Mouse (Mus musculus) heart, postnatal 0 days (tissue): ENCODE measurements around the gene Frmd6. TPM values are rescaled to one million over a fixed set of nuclear protein-coding genes. Genes with fewer than 3 reads are reported as not detected.

ENCODE experiments used
- ATAC-seq: fragments of 200-750 bp; cut with Nextera tagmentation; 2 replicates; pipeline ENCODE4 v1.8.0; 2017; ENCODE audit warnings: low read depth, moderate number of reproducible peaks, moderate library complexity; ENCODE audit not compliant: insufficient read depth
- DNase-seq: peaks from one replicate; pipeline ENCODE4 v3.0.0-alpha.2; 2016; ENCODE audit warnings: low spot score
- H3K27ac ChIP-seq: fragments of 300-500 bp; sonication (generic); 2 replicates; pipeline ENCODE4 v1.5.1; 2014; ENCODE audit warnings: low read depth, mild to moderate bottlenecking
- H3K27me3 ChIP-seq: fragments of 300-500 bp; sonication (generic); 2 replicates; pipeline ENCODE4 v1.6.1; 2014; ENCODE audit warnings: low read length, mixed read lengths; ENCODE audit not compliant: control insufficient read depth, insufficient read depth
- H3K36me3 ChIP-seq: fragments of 300-500 bp; sonication (generic); replicated peaks from 2 replicates; pipeline ENCODE4 v1.6.1; 2014; ENCODE audit warnings: low read length, mixed read lengths; ENCODE audit not compliant: control insufficient read depth, insufficient read depth
- H3K4me1 ChIP-seq: fragments of 300-500 bp; sonication (generic); 2 replicates; pipeline ENCODE4 v1.6.1; 2014; ENCODE audit warnings: antibody characterized with exemption; ENCODE audit not compliant: control insufficient read depth, insufficient read depth
- H3K4me2 ChIP-seq: fragments of 300-500 bp; sonication (generic); 2 replicates; pipeline ENCODE4 v1.6.1; 2014; ENCODE audit warnings: low read depth, mild to moderate bottlenecking, low read length, moderate library complexity
- H3K4me3 ChIP-seq: fragments of 300-500 bp; sonication (generic); 2 replicates; pipeline ENCODE4 v1.5.1; 2014; ENCODE audit warnings: low read depth, low read length
- H3K9ac ChIP-seq: fragments of 300-500 bp; sonication (generic); replicated peaks from 2 replicates; pipeline ENCODE4 v1.6.1; 2014; ENCODE audit warnings: low read depth, low read length, mixed read lengths
- H3K9me3 ChIP-seq: fragments of 300-500 bp; sonication (generic); replicated peaks from 2 replicates; pipeline ENCODE4 v1.6.1; 2016; ENCODE audit warnings: low read length; ENCODE audit not compliant: control insufficient read depth
- CTCF ChIP-seq: IDR thresholded peaks from 2 replicates; pipeline ENCODE4 v1.5.1; 2016; ENCODE audit warnings: antibody characterized with exemption, control low read depth, low read depth
- EP300 ChIP-seq: IDR thresholded peaks from 2 replicates; pipeline ENCODE4 v1.6.1; 2016; ENCODE audit warnings: antibody characterized with exemption, low read depth
- WGBS: fragments of 180-500 bp; shearing (Covaris S2); extraction: QIAGEN DNeasy Blood & Tissue Kit; methylation state at CpG from one replicate; pipeline ENCODE4 v1.1.7; 2014; 5-methylcytosine and 5-hydroxymethylcytosine counted together
- polyA plus RNA-seq: library from polyadenylated mRNA; unstranded; fragments of >200 nt; fragmentation: Nextera tagmentation; extraction: Ambion mirVana; gene quantifications from 2 replicates; pipeline ENCODE4 v1.2.1, GENCODE M21; 2015
- total RNA-seq: library from RNA; depleted of rRNA; stranded (reverse); fragments of >200 nt; gene quantifications from 2 replicates; pipeline ENCODE4 v1.2.3, GENCODE M21; 2014; ENCODE audit warnings: low replicate concordance

Gene Frmd6
- total and polyA plus RNA-seq, 2 experiments from 2014 or later: 17.4 to 29.2 TPM

GRCm38 (mm10) chr12:70837792-70838321 lies 12.5 kb downstream of the Frmd6 start:
- no peaks in the 10 kb centered on the region for H3K36me3 ChIP-seq
- H3K9me3 ChIP-seq: no peaks in the 10 kb centered on the region
- H3K4me3 ChIP-seq: no peak overlapping the region
- no peak for DNase-seq
- no peaks in the 10 kb centered on the region for H3K27me3 ChIP-seq
- no peak overlapping the region for H3K9ac ChIP-seq
- peaks cover 30% of the 10 kb centered on the region for H3K4me1 ChIP-seq
- no peak overlapping the region for H3K4me2 ChIP-seq
- TF ChIP-seq CTCF: no peak
- no peak for TF ChIP-seq EP300
- ATAC-seq: no peak
- H3K27ac ChIP-seq: peak overlapping the region; percentile 25; the same call in 1 of the 2 replicates
- WGBS: 46% methylated on average over 12 of the region's 12 CpGs

GRCm38 (mm10) chr12:70845371-70845770 lies 20.1 kb downstream of the Frmd6 start:
- ATAC-seq (no peak), DNase-seq (peak; percentile 3)
- H3K27me3 ChIP-seq: no peaks in the 10 kb centered on the region
- H3K4me2 ChIP-seq: no peak overlapping the region
- no peaks in the 10 kb centered on the region for H3K9me3 ChIP-seq
- TF ChIP-seq CTCF (no peak), EP300 (no peak)
- H3K4me1 ChIP-seq: peaks cover 18% of the 10 kb centered on the region
- H3K36me3 ChIP-seq: no peaks in the 10 kb centered on the region
- no peak overlapping the region for H3K4me3 ChIP-seq
- no peak overlapping the region for H3K27ac ChIP-seq
- 70% methylated on average over 2 of the region's 2 CpGs for WGBS
- H3K9ac ChIP-seq: no peak overlapping the region

- TF ChIP-seq CTCF (no peak), EP300 (no peak)
- no peak overlapping the region for H3K27ac ChIP-seq
Observed at GRCm38 (mm10) chr12:70849024-70849423, 23.7 kb downstream of the Frmd6 start.

GRCm38 (mm10) chr12:70849517-70850291 lies 24.4 kb downstream of the Frmd6 start:
- Histone ChIP-seq H3K4me2 (no peak overlapping the region), H3K4me1 (peaks cover 31% of the 10 kb centered on the region), H3K4me3 (no peak overlapping the region), H3K9me3 (no peaks in the 10 kb centered on the region), H3K9ac (no peak overlapping the region), H3K36me3 (no peaks in the 10 kb centered on the region), H3K27ac (peak overlapping the region; percentile 53; the same call in 1 of the 2 replicates), H3K27me3 (no peaks in the 10 kb centered on the region)
- DNase-seq: no peak
- WGBS: 67% methylated on average over 11 of the region's 11 CpGs
- ATAC-seq: no peak
- TF ChIP-seq CTCF: no peak
- TF ChIP-seq EP300: no peak

More at GRCm38 (mm10) chr12:70849024-70849423, 23.7 kb downstream of the Frmd6 start:
- DNase-seq: no peak
- Histone ChIP-seq H3K9ac (no peak overlapping the region), H3K36me3 (no peaks in the 10 kb centered on the region), H3K4me1 (peaks cover 26% of the 10 kb centered on the region), H3K4me3 (no peak overlapping the region), H3K27me3 (no peaks in the 10 kb centered on the region), H3K9me3 (no peaks in the 10 kb centered on the region), H3K4me2 (no peak overlapping the region)
- WGBS: 82% methylated on average over 9 of the region's 9 CpGs
- no peak for ATAC-seq

- Histone ChIP-seq H3K4me2 (no peak overlapping the region), H3K4me3 (no peak overlapping the region), H3K27ac (peak overlapping the region; percentile 5; the same call in 1 of the 2 replicates), H3K36me3 (no peaks in the 10 kb centered on the region), H3K4me1 (peaks cover 31% of the 10 kb centered on the region), H3K9me3 (no peaks in the 10 kb centered on the region), H3K27me3 (no peaks in the 10 kb centered on the region), H3K9ac (no peak overlapping the region)
- no peak for DNase-seq
- WGBS: 69% methylated on average over 7 of the region's 7 CpGs
- no peak for ATAC-seq
- TF ChIP-seq EP300 (no peak), CTCF (no peak)
Observed at GRCm38 (mm10) chr12:70851342-70851960, 26.1 kb downstream of the Frmd6 start.
